Mouse (Mus musculus) 3134 (cell line): ENCODE data around the gene Perp.

Source experiments
- DNase-seq: peaks from one replicate; pipeline ENCODE4 v3.0.0-alpha.2; 2011; ENCODE audit warnings: low spot score; ENCODE audit not compliant: insufficient read length; ENCODE audit errors: extremely low read depth

Gene Perp

DNA sequence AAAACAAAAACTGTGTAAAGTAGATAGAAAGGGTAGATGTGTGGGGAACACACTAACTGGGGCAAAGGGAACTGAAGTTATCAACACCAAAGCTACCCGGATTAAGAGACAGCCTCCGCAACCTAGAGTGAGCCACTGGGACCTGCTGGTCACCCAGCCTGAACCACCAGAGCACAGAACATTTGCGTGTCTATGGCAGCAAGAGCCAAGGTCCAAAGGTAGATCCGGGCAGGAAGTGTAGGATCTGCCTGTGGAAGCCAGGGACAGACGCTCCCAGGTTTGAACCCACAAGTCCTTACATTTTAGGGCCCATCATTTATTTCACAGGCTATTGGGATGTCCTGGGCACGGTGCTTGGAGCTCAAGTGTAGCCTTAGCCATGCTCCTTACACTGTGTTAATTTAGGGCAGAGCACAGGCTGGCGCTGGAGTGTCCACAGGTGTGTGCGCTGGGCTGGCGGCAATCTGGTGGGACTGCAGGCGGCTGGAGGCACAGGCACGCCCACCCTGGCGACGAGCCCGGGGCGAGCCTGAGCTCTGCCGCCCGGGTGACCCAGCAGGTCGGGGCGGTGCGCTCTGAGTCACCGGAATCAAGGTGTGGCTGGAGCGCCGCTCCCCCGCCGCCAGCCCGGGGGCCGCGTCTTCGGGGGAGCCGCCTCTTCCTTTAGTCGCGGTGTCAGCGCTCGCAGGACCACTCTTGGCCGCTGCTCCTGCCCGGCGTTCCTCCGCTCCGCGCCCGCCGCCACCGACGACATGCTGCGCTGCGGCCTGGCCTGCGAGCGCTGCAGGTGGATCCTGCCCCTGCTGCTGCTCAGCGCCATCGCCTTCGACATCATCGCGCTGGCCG, at the start of gene Perp:
TSS of gene Perp (plus strand) at position 580 of the 846 bp plus-strand sequence.
- DNase-seq: peak; percentile 85

DNA sequence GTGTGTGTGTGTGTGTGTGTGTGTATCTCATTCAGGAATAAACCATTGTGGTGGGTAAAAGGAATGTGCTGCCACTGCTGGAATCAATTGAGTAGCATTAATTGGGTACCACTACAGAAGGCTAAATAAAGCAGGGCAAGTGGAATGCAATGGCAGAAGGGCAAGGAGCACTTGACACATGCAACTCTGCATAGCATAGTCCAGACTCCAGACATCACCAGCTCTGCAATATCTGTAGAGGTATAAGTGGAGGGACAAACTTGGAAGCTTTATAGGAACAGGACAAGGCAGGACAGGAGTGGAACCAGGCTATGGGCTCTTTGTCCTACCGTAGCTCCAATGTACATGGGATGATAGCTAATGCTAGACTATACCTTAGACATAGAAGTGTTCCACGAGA, 33.1 kb upstream of the Perp start:
- no peak for DNase-seq

DNA sequence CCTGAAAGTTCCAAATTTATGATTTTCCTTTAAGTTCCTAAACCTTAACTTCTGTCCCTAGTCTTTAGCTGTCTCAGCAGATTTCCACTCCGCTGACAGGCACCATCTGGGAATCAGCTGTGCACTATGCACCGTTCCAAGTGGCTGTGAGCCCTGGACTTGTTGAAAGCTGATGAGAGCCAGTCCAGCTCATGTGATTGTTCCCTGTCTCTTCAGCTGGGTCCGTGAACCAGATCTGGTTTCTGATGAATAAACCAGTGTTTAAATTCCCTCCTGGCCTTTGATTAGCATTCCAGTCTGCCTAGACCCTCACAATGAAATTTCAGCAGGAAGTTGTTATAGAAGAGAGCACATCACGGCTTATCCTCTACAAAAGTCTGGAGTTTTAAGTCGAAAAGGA, 28.3 kb upstream of the Perp start:
- no peak for DNase-seq

DNA sequence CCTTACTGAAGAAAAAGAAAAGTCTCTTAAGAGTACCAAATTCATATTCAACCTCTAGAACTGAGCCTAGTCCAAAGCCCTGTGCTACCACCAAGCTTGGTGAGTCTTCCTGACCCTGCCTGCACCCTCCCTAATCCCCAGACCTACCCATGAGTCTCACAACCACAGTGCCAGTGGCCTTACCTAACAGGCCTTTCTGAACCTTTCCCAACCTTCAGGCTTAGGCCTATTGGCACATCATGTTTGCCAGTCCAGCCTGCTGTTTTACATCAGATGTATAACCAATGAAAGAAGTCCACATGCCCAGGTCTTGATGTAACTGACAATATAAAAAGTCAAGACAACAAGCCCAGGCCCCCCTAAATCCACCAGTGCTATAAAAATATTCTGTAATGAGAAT, 19.7 kb upstream of the Perp start:
- DNase-seq: no peak

DNA sequence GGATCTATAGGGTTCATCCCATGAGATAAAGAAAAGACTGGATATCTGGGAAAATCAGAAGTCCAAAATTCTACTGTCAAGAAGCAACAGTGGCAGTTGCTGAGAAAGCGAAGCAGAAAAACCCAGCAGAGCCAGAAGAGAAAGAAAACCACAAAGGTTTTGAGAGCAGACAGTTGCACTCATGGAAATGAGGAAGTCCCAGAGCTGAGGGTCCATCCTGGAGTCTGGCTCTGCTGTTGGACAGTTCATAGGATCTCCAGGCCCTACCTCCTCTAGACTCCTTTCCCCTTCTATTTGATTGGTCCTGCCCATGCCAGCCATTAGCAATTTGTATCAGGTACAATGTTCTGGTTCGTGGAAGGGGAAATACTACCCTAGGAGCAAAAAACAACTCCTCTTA, 18.7 kb upstream of the Perp start:
- no peak for DNase-seq

DNA sequence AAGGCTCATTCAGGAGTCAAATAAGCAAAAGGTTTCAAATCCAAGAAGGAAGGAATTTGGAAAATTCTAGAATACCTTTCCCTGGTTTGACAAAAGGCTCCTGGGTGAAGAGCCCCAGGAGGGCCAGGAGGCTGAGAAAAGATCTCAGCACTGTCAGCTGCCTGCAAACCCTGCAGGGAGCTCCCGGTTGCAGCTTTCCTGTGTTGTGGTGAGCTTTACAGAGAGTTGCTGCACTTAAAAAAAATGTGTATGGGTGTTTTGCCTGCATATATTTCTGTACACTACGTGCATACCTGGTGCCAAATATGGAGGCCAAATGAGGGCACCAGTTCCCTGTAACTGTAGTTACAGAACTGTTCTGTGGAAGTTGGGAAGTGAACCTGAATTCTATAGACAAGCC, 16.9 kb upstream of the Perp start:
- DNase-seq: no peak

DNA sequence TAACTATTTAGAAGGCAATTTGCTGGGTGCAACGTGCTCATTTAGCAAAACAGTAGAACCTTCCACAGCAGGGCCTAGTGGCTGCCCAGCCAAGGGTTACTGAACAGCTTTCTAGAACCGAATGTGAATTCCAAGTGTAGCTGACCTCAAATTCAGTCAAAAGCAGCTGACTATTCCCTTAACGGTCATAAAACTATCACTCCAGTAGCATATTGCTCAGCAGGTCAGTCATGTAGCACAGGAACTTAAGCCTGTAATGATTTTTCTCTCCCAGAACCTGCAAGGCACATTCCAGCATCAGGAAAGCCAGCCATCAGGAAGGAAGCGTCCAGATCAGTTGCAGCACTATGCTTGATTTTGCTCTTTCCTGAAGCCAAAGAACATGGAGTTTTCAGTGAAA, 14.5 kb upstream of the Perp start:
- no peak for DNase-seq

DNA sequence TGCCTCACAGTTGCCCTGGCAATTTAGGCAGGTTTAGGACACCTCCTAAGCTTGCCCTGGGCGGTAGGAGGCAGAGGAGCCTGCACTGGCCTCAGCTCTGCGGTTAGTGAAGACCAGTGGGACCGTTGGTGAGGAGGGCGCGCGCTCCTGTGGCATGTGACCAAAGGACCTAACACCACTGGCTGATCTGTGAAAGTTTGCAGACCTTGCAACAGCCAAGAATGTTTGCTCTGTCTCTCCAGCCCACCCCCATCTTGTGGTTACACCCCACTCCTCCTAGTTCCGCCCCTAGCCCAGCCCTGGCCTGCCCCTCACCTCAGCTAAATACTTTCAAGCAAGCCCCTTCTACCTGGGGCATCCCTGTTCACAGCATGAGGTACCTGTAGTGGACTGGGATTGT, 13.0 kb upstream of the Perp start:
- no peak for DNase-seq

DNA sequence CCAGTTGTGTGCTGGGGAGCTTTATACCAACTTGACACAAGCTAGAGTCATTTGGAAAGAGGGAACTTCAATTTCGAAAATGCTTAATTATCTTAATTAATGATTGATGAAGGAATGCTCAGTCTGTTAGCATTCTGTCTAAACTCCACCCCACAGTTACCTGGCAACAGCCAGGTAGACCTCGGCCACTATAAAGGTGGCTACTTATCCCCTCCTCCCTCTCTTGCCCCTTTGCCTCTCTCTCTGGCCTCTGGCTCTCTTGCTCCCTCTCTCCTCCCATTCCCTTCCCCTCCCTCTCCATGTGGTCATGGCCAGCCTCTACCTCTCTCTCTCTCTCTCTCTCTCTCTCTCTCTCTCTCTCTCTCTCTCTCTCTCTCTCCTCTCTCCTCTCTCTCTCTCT, 10.4 kb upstream of the Perp start:
- DNase-seq: no peak

DNA sequence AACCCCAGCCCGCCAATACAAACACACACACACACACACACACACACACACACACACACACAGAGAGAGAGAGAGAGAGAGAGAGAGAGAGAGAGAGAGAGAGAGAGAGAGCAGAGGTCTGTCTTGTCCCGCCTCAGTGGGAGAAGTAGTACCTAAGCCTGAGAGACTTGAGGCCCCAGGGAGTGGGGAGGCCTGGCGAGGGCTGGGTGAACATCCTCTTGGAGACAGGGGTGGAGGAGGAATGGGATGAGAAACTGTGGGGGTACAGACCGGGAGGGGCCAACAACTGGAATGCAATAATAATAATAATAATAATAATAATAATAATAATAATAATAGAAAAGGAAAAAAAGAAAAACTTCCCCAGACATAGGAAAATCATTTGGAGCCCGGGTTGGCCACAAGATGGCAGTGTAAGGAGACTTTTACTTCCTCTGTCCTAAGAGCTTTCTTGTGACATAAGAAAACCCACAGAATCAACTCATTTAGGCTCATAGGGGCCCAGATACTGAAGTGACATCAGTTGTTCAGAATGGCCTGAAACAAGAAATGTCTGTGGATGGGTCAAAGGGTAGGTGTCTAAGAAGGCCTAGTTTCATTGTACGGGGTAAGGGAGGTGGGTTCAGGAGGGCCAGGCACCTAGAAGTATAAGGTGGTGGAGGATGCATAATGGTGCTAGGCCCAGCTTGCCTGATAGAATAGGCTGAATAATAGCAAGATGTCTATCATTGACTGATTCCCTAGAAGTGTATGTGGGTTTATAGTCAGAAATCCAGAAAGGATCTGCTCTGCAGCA, 8.9 kb upstream of the Perp start:
- no peak for DNase-seq

DNA sequence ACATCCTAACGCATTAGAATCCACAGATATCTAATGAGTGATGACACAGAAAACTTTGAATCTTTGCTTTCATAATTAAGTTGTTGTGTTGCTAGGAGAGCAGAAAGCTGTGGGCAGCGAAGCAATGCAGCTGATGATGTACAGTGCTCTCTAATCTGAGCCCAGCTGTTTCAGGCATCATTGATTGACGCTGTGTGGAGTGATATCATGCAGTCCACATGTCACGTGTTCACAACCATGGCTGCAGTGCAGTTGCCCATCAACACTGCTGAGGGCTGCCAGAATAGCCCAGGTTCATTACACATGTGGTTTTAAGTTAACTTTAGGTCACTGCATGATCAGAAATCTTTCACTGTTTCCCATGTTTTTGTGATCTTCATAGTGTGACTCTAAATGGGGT, 5.3 kb upstream of the Perp start:
- DNase-seq: no peak

DNA sequence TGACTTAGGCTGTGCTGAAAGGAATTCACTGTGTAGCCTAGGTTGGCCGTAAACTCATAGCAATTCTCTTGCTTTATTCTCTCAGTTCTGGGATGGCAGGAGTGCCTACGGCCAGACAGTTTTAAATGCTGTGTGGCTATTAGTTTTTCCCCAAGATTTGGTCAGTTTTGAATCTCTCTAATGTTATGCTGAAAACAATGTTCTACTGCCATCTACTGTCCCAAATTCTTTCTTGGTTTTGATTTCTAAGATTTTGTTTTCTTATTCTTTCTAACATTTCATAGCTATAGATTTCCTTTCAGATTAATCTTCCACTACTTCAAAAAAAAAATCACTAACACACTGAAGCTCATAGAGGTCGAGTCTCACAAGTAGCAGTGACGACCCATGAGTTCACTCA, 4.1 kb upstream of the Perp start:
- no peak for DNase-seq

DNA sequence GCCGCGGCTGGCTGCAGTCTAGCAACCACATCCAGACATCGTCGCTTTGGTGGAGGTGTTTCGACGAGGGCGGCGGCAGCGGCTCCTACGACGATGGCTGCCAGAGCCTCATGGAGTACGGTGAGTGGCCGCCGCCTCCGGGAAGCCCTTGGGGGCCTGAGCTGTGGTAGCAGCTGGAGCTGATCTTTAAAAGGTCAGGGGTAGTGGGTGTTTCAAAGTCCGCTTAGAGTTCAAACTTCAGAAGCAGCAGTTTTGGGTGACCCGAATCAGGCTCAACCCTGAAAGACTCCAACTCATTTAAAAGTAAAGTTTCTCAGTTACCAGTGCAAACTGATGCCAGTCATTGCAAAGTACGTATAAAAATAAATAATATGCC, 455 bp downstream of the Perp start:
- no peak for DNase-seq

DNA sequence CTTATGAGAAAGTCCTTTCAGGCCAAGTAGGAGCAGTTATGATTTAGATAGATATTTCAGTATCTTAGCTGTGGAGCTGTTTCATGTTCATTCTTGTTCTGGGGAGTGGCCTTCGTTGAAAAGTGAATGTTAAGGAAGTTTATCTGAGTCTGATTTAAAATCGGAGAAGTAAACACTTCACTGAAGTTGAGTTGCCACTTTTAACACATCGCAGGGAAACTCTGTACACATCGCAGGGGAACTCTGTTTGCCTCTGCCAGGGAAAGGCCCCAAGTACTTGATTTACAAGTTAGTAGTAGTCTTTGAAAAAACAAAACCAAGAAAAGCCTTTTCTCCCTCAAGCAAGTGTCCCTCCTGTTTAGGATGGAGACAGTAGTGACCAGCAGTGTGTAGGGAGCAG, 891 bp downstream of the Perp start:
- DNase-seq: peak; percentile 15

DNA sequence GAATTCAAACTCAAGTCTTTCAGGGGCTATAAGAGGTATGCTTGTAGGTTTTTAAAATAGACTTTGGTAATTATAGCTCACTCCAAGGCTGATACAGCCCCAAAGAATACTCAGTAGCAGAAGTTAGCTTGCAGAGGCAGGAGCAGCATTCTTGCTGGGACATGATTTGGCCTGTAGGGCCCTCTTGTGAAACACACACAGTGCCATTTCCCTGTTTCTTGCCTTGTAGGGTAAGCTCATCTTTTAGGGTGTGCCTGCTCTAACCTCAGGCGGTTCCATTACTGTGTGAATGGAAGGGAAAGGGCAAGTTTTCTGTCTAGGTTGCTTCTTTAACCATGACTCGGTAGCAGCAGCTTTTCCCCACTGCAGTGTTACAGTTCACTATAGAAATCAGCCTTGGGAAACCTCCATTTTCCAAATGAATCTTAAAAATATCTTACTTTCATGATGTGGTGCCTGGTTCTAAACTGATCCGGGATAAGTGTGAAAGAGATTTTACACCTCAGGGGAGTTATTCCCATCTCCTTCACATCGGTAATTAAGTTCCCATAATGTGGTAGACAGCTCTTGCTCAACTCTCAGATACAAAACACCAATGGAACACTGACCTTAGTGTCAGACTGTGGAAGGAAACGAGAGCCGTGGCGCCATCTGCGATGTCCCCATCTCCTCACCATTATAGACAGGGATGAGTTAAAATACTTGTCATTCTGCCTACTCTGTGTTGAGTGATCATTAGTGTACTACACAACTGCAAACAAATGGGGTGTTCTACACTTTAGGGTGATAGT, 1.8 kb downstream of the Perp start:
- no peak for DNase-seq

DNA sequence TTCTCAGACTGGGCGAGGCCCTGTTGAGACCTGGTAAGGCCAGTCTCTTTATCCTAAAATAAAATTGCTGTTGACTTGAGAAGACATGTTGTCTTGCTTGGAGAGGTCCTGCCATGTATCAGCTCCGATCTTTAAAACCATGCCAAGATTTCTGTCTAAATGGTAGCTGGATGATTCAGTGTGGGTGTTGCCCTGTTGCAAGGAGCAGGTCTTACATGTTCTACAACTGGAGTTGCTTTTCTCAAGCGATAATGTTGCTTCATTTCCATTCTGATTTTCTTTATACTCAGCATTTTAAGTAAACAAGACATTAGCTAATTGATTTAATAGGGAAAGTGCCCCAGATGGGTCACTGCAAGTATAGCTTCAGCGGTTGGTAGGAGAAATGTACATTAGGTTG, 5.4 kb downstream of the Perp start:
- DNase-seq: no peak

DNA sequence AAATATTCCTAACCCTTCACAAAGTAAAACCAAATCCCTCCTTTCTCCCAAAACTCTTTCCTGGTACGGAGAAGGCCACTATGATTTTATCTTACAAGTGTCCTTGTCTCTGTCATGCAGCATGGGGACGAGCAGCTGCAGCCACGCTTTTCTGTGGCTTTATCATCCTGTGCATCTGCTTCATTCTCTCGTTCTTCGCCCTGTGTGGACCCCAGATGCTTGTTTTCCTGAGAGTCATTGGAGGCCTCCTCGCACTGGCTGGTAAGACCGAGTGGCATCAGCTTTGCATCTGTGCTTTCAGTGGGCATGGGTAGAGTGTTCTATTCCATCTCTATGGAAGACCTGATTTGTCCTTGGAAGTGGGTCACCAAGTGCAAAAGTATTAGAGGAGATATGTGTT, 8.6 kb downstream of the Perp start:
- DNase-seq: no peak

DNA sequence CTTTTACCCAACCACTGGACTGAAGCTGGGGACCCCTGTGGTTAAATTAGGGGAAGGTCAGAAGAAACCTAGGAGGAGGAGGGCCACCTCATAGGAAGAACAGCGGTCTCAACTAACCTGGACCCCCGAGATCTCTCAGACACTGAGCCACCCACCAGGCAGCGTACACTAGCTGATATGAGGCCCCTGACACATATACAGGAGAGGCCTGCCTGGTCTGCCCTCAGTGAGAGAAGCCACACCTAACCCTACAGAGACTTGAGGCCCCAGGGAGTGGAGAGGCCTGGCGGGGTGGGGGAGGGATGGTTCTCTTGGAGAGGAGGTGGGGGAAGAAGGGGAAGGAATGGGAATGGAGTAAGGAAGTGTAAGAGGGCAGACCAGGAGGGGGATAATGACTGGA, 12.4 kb downstream of the Perp start:
- no peak for DNase-seq

DNA sequence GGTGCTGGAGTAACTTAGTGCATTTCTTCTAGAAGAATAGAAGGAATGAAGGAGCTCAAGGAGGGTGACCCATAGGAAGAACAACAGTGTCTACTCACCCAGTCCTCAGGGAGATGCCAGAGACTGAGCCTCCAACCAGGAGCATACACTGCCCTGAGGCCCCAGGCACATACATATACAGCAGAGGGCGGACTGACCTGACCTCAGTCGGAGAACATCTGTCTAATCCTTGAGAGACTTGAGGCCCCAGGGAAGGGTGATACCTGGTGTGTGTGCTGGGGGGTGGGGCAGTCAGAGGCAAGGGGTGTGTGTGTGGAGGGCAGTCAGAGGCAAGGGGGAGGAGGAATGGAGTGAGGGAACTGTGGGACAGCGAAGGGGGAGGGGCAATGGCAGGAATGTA, 14.8 kb downstream of the Perp start:
- no peak for DNase-seq

DNA sequence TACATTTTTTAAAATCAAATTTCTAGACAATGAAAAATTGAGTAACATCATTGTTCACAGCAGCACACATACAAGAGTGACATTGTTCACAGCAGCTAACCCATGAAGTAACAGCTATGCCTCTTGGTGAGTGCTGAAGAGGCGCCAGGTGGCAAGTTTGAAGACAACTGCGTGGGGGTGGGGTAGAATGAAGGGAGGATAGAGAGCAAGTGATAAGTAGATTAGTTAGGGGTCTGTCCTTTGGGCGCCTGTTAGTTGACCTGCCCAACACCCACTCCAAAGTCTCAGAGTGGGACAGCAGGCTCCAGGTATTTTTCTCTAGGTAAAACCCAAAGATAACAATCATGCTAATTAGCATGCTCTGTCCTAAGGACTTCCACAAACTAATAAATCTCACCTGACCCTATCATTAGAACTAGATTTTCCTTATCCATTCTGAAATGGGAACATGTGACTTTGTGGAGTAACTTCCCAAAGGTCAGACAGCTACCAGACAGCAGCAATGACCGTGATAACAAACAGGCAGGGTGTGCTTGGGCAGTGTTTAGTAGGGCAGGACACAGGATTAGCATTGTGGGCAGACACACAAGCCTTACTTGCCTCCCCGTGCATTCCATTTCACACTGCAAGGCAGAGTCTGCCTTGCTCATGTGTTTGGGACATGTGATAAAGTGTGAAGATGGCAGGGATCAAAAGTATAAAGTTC, 15.5 kb downstream of the Perp start:
- DNase-seq: no peak

DNA sequence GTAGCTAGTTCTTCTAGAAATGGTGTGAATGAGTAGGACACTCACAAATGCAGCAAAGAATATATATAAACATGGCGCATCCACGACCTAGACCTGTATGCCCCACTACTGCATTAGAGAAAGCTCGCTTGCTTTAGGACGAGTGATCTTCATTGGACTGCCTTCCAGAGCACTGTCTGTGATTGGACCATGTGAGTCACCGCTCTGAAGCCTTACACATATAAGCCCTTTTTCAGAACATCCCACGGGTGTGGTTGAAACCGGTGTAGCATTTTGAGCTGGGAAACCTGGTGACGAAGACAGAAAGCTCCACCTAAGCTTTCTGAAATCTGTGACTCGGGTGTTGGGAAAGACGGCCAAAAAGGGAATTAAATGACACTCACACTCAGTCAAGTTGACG, 16.0 kb downstream of the Perp start:
- DNase-seq: no peak
